Mouse (Mus musculus) gastrocnemius, adult 2 months (tissue): ENCODE results near the gene Pglyrp2. TPM values are rescaled to one million over a fixed set of nuclear protein-coding genes. Genes with fewer than 3 reads are reported as not detected.

Experiments used
- DNase-seq: peaks from one replicate; pipeline ENCODE4 v3.0.0; 2022
- H3K27ac ChIP-seq: fragments of 200-600 bp; 2 replicates; pipeline ENCODE4 v1.8.1; 2022; ENCODE audit warnings: mild to moderate bottlenecking
- H3K4me3 ChIP-seq: fragments of 200-600 bp; 2 replicates; pipeline ENCODE4 v1.8.1; 2022; ENCODE audit warnings: mild to moderate bottlenecking, moderate library complexity
- CTCF ChIP-seq: fragments of 200-600 bp; IDR thresholded peaks from 2 replicates; pipeline ENCODE4 v1.8.1; 2022; ENCODE audit warnings: antibody characterized with exemption, mild to moderate bottlenecking, moderate library complexity
- intact Hi-C: fragments of 180-260 bp; cut with DNase I; formaldehyde crosslinking; loops from one replicate; pipeline ENCODE4 v1.15.1; 2025
- total RNA-seq, 2 experiments: library from RNA; stranded (reverse); gene quantifications; 2 replicates each; pipeline ENCODE4 v1.2.3; 2021

Pglyrp2 gene
- total RNA-seq, 2 experiments from 2014 or later, result not detected

DNA sequence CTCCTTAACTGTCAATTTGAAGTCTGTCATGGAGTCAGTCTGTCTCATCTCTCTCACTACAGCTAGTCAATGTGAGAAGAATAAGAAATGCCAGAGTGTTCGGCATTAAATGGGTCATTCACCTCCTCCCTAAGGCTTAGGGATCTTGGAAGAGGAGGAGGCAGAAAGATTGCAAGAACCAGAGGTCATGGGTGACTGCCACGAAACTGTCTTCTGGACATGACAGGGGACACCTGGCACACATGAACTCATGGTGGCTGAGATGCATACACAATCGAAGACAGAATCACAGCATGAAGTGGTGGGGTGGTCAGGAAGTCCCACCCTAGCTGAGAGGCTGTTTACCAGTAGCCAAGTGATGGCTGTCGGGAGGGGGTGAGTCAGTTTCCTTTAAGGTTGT, 10.4 kb upstream of the Pglyrp2 start:
- H3K27ac ChIP-seq, result no peak overlapping the region
- H3K4me3 ChIP-seq, result no peak overlapping the region
- intact Hi-C loops, result no loop called here
- TF ChIP-seq CTCF, result no peak
- no peak for DNase-seq

DNA sequence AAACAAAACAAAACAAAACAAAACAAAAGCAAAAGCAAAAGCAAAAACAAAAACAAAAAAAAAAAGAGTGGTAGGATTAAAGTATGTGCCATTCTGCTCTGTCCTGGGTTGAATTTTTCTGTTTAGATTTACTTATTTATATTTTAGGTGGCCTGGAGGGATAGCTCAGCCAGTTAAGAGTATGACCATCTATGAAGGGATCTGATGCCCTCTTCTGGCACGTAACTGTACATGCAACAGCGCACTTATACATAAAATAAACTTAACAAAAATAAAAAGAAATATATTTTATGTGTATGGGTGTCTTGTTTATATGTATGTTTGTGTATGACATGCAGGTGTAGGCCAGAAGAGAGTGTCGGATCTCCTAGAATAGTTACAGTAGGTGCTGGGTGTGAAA, 8.0 kb upstream of the Pglyrp2 start:
- TF ChIP-seq CTCF, result peak; percentile 72
- intact Hi-C loops, result loop anchor here (2.0 kb wide), 1 partner anchor 83 kb away; no protein-coding TSS in a partner anchor
- H3K27ac ChIP-seq, result no peak overlapping the region
- H3K4me3 ChIP-seq, result no peak overlapping the region
- DNase-seq, result no peak

DNA sequence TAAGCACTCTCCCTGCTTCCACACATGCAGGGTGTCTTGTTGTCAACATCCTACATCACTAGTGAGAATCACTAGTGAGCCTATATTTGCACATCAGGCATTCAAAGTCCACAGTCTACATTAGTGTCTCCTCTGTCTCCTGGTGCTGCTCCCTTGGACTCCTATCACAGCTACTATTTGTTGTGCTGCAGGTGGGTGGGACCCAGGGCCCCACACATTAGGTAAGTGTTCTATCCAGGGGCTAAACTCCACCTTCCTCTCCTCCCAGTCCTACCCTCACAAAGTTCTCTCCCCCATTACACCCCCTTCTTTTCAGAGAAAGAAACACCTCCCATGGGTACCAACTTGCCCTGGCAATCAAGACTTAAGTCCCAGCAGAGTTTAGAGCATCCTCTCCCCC, 2.6 kb upstream of the Pglyrp2 start:
- TF ChIP-seq CTCF, result no peak
- Histone ChIP-seq H3K27ac (no peak overlapping the region), H3K4me3 (no peak overlapping the region)
- no peak for DNase-seq
- intact Hi-C loops, result no loop called here

DNA sequence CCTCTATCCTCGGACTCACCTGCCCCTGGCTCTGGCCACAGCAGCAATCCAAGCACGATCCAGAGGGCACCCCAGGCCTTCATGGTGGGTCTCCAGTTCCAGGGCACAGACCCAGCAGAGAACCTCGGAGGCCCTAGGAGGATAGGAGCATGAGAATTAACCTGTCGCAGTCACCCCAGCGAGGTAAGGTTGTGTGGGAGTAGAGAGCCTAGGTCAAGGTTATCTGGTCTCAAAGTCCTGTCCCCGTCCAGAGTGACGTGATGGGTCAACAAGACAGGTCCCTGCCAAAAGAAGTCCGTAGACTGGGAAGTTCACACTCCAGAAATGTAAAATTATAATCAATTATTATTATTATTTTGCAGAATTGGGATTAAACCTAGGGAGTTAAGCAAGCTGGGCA, 3.2 kb downstream of the Pglyrp2 start:
- Histone ChIP-seq H3K4me3 (no peak overlapping the region), H3K27ac (no peak overlapping the region)
- DNase-seq, result no peak
- no peak for TF ChIP-seq CTCF
- intact Hi-C loops, result no loop called here

DNA sequence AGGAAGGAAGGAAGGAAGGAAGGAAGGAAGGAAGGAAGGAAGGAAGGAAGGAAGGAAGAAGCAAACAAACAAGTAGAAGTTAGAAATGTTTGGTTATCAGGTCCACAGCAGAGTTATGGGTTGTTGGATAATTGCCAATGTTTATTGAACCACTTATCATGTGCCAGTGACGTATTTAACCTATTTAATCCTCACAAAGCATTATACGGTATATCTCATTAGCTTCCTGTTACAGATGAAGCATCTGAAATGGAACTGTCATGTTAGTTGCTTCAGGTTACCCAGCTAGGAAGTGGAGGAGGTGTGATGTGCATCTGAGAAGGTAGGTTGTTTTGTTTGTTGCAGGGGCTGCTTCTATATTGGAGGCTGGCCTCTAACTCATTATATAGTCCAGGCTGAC, 4.0 kb downstream of the Pglyrp2 start:
- H3K4me3 ChIP-seq, result no peak overlapping the region
- no peak overlapping the region for H3K27ac ChIP-seq
- TF ChIP-seq CTCF, result no peak
- intact Hi-C loops, result no loop called here
- no peak for DNase-seq

DNA sequence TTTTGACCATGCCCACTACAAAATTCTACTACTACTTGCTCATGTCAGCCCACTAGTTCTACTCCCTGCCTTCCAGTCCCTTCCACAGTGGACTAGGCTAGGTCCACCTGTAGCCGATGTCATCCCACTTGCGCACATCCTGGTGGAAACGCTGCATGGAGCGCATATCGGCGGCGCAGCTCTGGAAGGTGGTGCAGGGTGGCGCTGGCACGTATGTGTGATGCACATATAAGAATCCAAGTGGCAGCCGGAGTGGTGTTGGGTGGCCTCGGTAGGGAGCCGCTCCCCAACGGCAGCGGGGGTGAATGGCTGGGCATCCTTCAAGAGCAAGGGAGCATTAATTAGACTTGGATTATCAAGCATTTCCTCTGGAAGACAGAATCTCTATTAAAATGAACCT, 7.2 kb downstream of the Pglyrp2 start:
- TF ChIP-seq CTCF, result no peak
- Histone ChIP-seq H3K27ac (no peak overlapping the region), H3K4me3 (no peak overlapping the region)
- intact Hi-C loops, result no loop called here
- no peak for DNase-seq

DNA sequence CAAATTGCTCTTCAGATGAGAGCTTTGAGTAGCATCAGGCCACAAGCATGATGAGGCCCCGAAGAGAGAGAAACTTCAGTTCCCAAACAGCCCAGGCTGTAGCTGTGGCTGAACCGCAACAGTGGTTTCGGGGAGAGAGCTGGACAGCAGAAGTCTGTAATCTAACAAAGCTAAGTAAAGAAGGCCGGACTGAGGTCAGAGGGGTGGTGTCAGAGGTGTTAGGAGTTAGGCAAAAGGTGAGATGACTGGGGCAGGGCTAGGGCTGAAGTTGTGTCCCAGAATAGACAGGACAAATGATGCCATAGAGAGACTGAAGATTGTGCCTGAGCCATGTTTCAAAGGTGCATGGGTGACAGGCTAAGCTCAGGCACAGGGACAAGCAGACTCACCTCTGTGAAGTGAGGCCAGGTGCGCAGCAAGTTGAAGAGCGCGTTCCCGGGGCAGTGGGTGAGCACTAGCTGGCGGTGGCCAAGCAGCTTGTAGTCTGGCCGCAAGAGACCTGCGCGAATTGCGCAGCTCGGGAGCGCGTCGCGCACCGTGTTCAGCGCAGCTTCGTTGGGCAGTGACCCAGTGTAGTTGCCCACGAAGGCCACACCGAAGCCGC, 8.4 kb downstream of the Pglyrp2 start:
- intact Hi-C loops, result no loop called here

DNA sequence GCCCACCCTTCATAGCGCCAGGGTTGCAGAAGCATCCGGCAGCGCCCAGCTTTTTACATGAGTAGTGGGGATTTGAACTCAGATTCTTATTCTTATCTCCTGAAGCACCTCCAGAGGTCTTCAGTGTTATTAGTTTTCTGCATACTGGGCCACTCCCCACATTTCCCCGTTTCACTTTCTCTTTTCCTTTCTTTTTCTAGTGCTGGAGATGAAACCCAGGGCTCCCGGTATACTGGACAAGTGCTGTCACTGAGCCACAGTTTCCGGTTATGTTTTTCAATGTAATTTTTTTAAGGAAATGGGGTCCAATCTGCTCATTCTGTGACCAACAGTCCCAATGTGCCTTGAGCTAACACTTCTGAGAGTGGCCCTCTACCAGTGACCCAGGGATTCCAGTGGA, 12.1 kb downstream of the Pglyrp2 start:
- no peak for DNase-seq
- no peak for TF ChIP-seq CTCF
- intact Hi-C loops, result no loop called here
- Histone ChIP-seq H3K27ac (no peak overlapping the region), H3K4me3 (no peak overlapping the region)

More for the DNA sequence above, 8.4 kb downstream of the Pglyrp2 start:
- Histone ChIP-seq H3K27ac (no peak overlapping the region), H3K4me3 (no peak overlapping the region)
- no peak for TF ChIP-seq CTCF
- DNase-seq, result no peak

DNA sequence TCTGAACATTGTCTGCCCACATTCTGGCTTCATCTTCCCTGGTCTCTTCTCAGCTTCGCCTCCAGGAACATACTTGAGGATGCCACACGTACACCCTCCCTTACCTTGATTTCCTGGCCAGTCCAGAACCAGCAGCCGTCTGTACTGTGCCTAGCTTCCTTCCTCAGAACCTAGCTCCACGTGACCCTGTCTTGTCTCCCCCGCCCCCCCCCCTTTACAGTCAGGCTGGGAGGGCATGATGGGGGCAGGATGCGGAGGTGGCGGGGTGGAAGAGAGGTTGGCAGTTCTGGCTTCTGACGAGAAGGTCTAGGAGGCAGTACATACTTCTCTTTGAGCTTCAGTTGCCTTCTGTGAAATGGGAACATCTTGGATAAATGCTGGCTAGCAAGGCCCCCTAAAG, 20.6 kb downstream of the Pglyrp2 start, which contains the start of gene Rasal3:
Gene Rasal3 (minus strand): TSS at position 167 of the 400 bp plus-strand sequence.
- no peak for TF ChIP-seq CTCF
- intact Hi-C loops, result no loop called here
- peak within 1 kb of the TSS; percentile 2 for H3K4me3 ChIP-seq
- no peak within 1 kb of the TSS for H3K27ac ChIP-seq
- DNase-seq, result no peak

DNA sequence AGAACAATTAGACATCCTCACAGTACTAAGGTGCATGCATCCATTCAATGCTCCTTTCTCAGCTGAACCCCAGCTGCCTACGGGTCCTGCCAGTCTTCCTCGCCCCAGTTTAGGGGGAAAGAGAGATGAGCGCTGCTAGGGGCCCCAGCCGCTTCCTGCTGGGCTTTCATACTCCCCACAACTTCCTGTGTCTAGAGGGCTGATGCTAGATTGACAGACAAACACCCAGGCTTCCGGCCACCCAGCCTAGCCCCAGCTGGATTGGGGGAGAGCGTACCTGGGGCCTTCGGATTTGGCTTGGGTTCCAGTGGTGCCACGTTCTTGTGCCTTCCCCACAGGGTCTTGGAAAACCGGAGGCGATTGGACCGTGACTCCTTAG, 21.2 kb downstream of the Pglyrp2 start:
- intact Hi-C loops, result no loop called here
- DNase-seq, result no peak
- TF ChIP-seq CTCF, result no peak
- Histone ChIP-seq H3K27ac (no peak overlapping the region), H3K4me3 (peak overlapping the region; percentile 2)

DNA sequence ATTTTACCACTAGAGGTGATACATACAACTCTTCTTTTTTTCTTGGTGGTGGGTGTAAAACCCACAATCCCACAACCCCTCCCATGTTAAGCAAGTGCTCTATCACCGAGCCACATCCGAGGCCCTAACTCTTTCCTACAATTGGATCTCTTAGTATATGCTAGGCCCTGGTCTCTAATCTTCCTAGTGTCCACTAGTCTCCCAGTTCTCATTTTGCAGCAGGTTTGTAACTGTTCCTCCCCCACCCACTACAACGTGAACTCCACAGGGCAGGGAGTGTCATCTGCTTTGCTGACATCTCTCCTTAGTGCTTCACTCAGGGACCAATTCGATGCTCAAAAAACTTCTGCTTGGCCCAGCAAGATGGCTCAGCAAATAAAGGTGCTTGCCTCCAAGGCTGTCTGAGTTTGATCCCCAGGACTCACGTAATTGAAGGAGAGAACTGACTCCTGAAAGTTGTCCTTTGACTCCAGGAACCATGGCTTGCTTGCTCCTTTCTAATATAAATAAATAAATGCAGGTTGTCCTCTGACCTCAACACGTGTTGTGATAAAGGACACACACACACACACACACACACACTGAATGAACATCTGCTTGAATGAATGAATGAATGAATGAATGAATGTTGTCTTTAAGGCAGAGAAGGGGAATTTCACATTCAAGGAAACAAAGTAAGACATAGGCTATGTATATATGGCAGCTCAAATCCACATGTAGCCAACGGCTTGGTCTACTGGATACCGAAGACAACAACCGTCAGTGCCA, 21.8 kb downstream of the Pglyrp2 start:
- intact Hi-C loops, result no loop called here
- Histone ChIP-seq H3K27ac (no peak overlapping the region), H3K4me3 (no peak overlapping the region)
- no peak for DNase-seq
- TF ChIP-seq CTCF, result no peak

DNA sequence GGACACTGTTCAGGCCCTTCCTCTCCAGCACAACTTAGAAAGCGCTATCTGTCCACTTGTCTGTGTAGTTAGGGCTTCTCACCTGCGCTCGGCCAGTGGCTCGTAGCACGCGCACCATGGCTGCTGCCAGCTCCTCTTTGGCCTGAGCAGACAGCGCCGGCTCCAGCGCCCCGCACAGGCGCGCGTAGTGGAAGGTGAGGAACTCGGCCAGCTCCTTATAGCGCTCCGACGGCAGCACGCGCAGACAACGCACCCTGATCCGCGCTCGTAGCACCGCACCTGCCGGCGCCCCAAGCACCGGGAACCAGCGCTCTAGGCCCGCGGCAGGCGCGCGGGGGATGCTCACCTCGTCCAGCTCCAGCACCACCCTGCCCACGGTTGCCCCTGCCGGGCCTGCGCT, 27.7 kb downstream of the Pglyrp2 start:
- DNase-seq, result peak; percentile 43
- Histone ChIP-seq H3K4me3 (peak overlapping the region; percentile 54), H3K27ac (no peak overlapping the region)
- intact Hi-C loops, result no loop called here
- TF ChIP-seq CTCF, result no peak

DNA sequence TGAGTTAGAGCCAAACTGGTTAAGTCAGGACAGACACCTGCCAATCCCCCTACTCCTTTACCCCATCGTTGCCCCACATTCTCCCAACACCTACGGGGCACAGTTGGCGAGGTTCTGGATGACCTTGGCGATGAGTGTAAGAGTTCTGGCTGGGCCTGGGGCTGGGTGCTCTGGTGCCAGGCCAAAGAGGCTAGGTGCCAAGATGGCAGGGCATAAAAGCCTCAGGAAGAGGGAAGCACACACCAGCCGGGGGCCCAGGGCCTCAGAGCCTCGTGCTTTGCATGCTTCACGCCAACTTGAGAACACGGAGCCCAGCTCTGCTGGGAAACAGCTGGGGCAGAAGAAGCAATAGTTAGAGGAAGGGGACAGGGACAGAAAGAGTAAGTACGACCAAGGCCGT, 30.0 kb downstream of the Pglyrp2 start:
- TF ChIP-seq CTCF, result no peak
- no peak overlapping the region for H3K4me3 ChIP-seq
- H3K27ac ChIP-seq, result no peak overlapping the region
- intact Hi-C loops, result loop anchor here (5.0 kb wide), 1 partner anchor 43 kb away; no protein-coding TSS in a partner anchor
- DNase-seq, result no peak
